Mouse (Mus musculus): ENCODE measurements around the gene Utrn.

DNA sequence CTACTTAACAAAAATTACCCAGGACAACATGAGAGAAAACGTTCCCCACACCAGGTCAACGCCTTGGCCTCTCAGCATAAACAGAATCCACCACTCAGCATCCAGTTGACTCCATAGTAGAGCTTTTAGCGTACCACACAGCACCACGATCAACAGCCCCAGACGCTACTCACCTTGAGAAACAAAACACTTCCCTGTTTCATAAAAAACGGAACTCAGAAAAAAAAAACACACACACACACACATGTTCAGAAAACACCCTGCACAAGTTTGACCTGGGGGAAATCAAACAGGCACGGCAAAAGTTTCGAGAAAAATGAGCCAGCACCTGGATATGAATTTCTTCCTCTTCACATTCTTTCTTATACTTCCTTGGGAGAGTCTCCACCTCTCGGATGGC lies 125.4 kb downstream of the Utrn start:
- TF ChIP-seq POLR2A (IDR thresholded peaks at IDR 0.05; ENCODE audit: extremely low read depth, insufficient read depth, low read length) (no peak), CTCF (IDR thresholded peaks at IDR 0.05; ENCODE audit: extremely low read depth, insufficient read depth, low read length) (no peak)

All from cortical plate, adult 2 months (tissue).